In genomic region chr1:158082181-158082580, GRCm38 (mm10) we compare ENCODE assay signal across 9 mouse cellular contexts.
"Had no signal": no experiment of that assay in that cellular context is flagged by ENCODE, and none has a peak within 500 bp of the region (broad histone marks: within the 10 kb centered on the region; RNA-seq: fewer than 3 reads in every experiment).

No protein-coding gene starts in this region.

- ATAC-seq: midbrain, embryonic 13.5 days; midbrain, embryonic 15.5 days had no signal

- DNase-seq: lung, adult 18-20 months; lung, embryonic 14.5 days; lung, postnatal 10 days; lung, postnatal 36 days; thymus, adult 18-20 months; thymus, postnatal 14 days; thymus, postnatal 36 days had no signal
